Mouse (Mus musculus): ENCODE data around the gene Asb15. TPM values are rescaled to one million over a fixed set of nuclear protein-coding genes. Genes with fewer than 3 reads are reported as not detected.

Gene Asb15
- total RNA-seq, 2 experiments from 2014 or later, result not detected

- ATAC-seq (ENCODE audit: poor library complexity, severe bottlenecking), result no peak
Observed at GRCm38 (mm10) chr6:24605631-24606030, 77.7 kb downstream of the Asb15 start.

- no peak for ATAC-seq (ENCODE audit: poor library complexity, severe bottlenecking)
Observed at GRCm38 (mm10) chr6:24606512-24606911, 78.6 kb downstream of the Asb15 start.

- no peak for ATAC-seq (ENCODE audit: poor library complexity, severe bottlenecking)
Observed at GRCm38 (mm10) chr6:24607531-24607930, 79.6 kb downstream of the Asb15 start.

GRCm38 (mm10) chr6:24608129-24608528 is 80.2 kb downstream of the Asb15 start:
- ATAC-seq (ENCODE audit: poor library complexity, severe bottlenecking), result no peak

GRCm38 (mm10) chr6:24608682-24609081 is 80.7 kb downstream of the Asb15 start:
- ATAC-seq (ENCODE audit: poor library complexity, severe bottlenecking), result no peak

GRCm38 (mm10) chr6:24609531-24609930 is 81.6 kb downstream of the Asb15 start:
- ATAC-seq (ENCODE audit: poor library complexity, severe bottlenecking), result no peak

GRCm38 (mm10) chr6:24610358-24610757 is 82.4 kb downstream of the Asb15 start:
- ATAC-seq (ENCODE audit: poor library complexity, severe bottlenecking), result no peak

- no peak for ATAC-seq (ENCODE audit: poor library complexity, severe bottlenecking)
Observed at GRCm38 (mm10) chr6:24612074-24612755, 84.3 kb downstream of the Asb15 start.

- ATAC-seq (ENCODE audit: poor library complexity, severe bottlenecking), result no peak
Observed at GRCm38 (mm10) chr6:24613346-24613745, 85.4 kb downstream of the Asb15 start.

- ATAC-seq (ENCODE audit: poor library complexity, severe bottlenecking), result no peak
Observed at GRCm38 (mm10) chr6:24613918-24614317, 86.0 kb downstream of the Asb15 start.

- ATAC-seq (ENCODE audit: poor library complexity, severe bottlenecking), result no peak
Observed at GRCm38 (mm10) chr6:24616746-24617145, 88.8 kb downstream of the Asb15 start.

GRCm38 (mm10) chr6:24619285-24620045 is 91.5 kb downstream of the Asb15 start:
- no peak for ATAC-seq (ENCODE audit: poor library complexity, severe bottlenecking)

GRCm38 (mm10) chr6:24620936-24621335 is 93.0 kb downstream of the Asb15 start:
- no peak for ATAC-seq (ENCODE audit: poor library complexity, severe bottlenecking)

- ATAC-seq (ENCODE audit: poor library complexity, severe bottlenecking), result no peak
Observed at GRCm38 (mm10) chr6:24622098-24622497, 94.2 kb downstream of the Asb15 start.

Other genes starting within 250 kb of the Asb15 start
- not detected in 2 replicates for gene Iqub, start 13.1 kb upstream of the Asb15 start, total RNA-seq (2015)
- 0.16 TPM in 1 of 2 replicates, not detected in the other for gene Iqub, start 13.1 kb upstream of the Asb15 start, total RNA-seq (2017)
- 76.0 and 90.1 TPM in 2 replicates for gene Ndufa5, start 131 bp upstream of the Asb15 start, total RNA-seq (2015)
- gene Ndufa5, start 131 bp upstream of the Asb15 start, total RNA-seq (2017), result 160 and 182 TPM in 2 replicates
- not detected in 2 replicates for gene Lmod2, start 69.6 kb downstream of the Asb15 start, total RNA-seq (2015)
- not detected in 2 replicates for gene Lmod2, start 69.6 kb downstream of the Asb15 start, total RNA-seq (2017)
- gene Wasl, start 136.9 kb downstream of the Asb15 start, total RNA-seq (2015), result 17.1 and 19.1 TPM in 2 replicates
- gene Wasl, start 136.9 kb downstream of the Asb15 start, total RNA-seq (2017), result 6.6 and 11.3 TPM in 2 replicates
- gene Hyal6, start 205.1 kb downstream of the Asb15 start, total RNA-seq (2015), result not detected in 2 replicates
- gene Hyal6, start 205.1 kb downstream of the Asb15 start, total RNA-seq (2017), result not detected in 2 replicates
- not detected in 2 replicates for gene Hyal4, start 220.2 kb downstream of the Asb15 start, total RNA-seq (2015)
- not detected in 2 replicates for gene Hyal4, start 220.2 kb downstream of the Asb15 start, total RNA-seq (2017)